In genomic region chr17:23770493-23770892, GRCm38 (mm10) we compare ENCODE assay signal across 8 mouse cellular contexts. TPM values are rescaled to one million over a fixed set of nuclear protein-coding genes. Genes with fewer than 3 reads are reported as not detected.
DNase-seq lines count a peak whose midpoint lies in the region; ATAC-seq and TF ChIP-seq lines count a peak whose summit lies in the region.

No protein-coding gene starts in this region.

- no peaks in the 10 kb centered on the region for H3K9me3 ChIP-seq in heart, embryonic 14.5 days (ENCODE audit: control insufficient read depth, low read length)
- no peaks in the 10 kb centered on the region for H3K9me3 ChIP-seq in ES-E14 (ENCODE audit: control insufficient read depth, insufficient read depth, low read depth, low read length)
- no peaks in the 10 kb centered on the region for H3K9me3 ChIP-seq in forebrain, embryonic 14.5 days (replicated peaks; ENCODE audit: control insufficient read depth, low read length)
- no peaks in the 10 kb centered on the region for H3K9me3 ChIP-seq in liver, embryonic 16.5 days (replicated peaks; ENCODE audit: control insufficient read depth, low read length)

- no peak for ATAC-seq in heart, embryonic 14.5 days (ENCODE audit: insufficient number of reproducible peaks, insufficient read depth, low FRiP score, low read depth)
- ATAC-seq in forebrain, embryonic 14.5 days, result no peak
- no peak for ATAC-seq in liver, embryonic 16.5 days (ENCODE audit: low read depth)

- in situ Hi-C loops in ES-E14 (cut with MboI; ENCODE audit: low sequenced_read_pairs in 2 of 2, unreplicated experiment in 2 of 2), result no loop called here

- peak overlapping the region; percentile 74 to 76; a peak in 3 of 4 replicates for H3K27ac ChIP-seq in heart, embryonic 14.5 days (replicated peaks in 1 of 2; ENCODE audit: control insufficient read depth in 1 of 2, insufficient read depth in 1 of 2, low read depth in 2 of 2, low read length in 2 of 2)
- H3K27ac ChIP-seq in ES-E14 (ENCODE audit: insufficient read depth, low read depth, low read length, poor library complexity, severe bottlenecking), result no peak overlapping the region
- peak overlapping the region; percentile 84; the same call in 1 of the 2 replicates for H3K27ac ChIP-seq in forebrain, embryonic 14.5 days (ENCODE audit: low read depth, low read length)
- no peak overlapping the region; the same call in 1 of the 2 replicates for H3K27ac ChIP-seq in liver, embryonic 16.5 days (ENCODE audit: low read length)

- no peaks in the 10 kb centered on the region for H3K27me3 ChIP-seq in heart, embryonic 14.5 days (ENCODE audit: control insufficient read depth, insufficient read depth, low read length)
- no peaks in the 10 kb centered on the region for H3K27me3 ChIP-seq in forebrain, embryonic 14.5 days (replicated peaks; ENCODE audit: control insufficient read depth, insufficient read depth, low read length)
- H3K27me3 ChIP-seq in liver, embryonic 16.5 days (ENCODE audit: control insufficient read depth, insufficient read depth, low read depth, low read length), result no peaks in the 10 kb centered on the region

- DNase-seq in heart, adult 8-10 months (ENCODE audit: low spot score), result no peak
- no peak for DNase-seq in ES-E14 (ENCODE audit: low read depth, low spot score)
- DNase-seq in forebrain, embryonic 14.5 days (ENCODE audit: low spot score), result peak; percentile 25
- DNase-seq in layer of hippocampus, postnatal 10 days (ENCODE audit: low spot score in 2 of 2), result no peak
- DNase-seq in urinary bladder, postnatal 14 days (ENCODE audit: low spot score), result no peak
- no peak for DNase-seq in kidney, postnatal 14 days

- WGBS in heart, embryonic 14.5 days, result 11% methylated on average over 2 of the region's 2 CpGs
- 13% methylated on average over 2 of the region's 2 CpGs for WGBS in forebrain, embryonic 14.5 days
- WGBS in liver, embryonic 16.5 days (ENCODE audit: insufficient replicate concordance), result 33% methylated on average over 2 of the region's 2 CpGs

- peak overlapping the region; percentile 68 to 95; a peak in 3 of 4 replicates for H3K4me3 ChIP-seq in heart, embryonic 14.5 days (ENCODE audit: control insufficient read depth in 1 of 2, insufficient read depth in 1 of 2, low read depth in 1 of 2, low read length in 2 of 2)
- H3K4me3 ChIP-seq in ES-E14 (ENCODE audit: insufficient read depth in 1 of 2, low read depth in 1 of 2, low read length in 2 of 2, poor library complexity in 1 of 2, severe bottlenecking in 1 of 2), result peak overlapping the region; percentile 74 to 85
- peak overlapping the region; percentile 89 for H3K4me3 ChIP-seq in forebrain, embryonic 14.5 days (ENCODE audit: low read depth, low read length)
- H3K4me3 ChIP-seq in liver, embryonic 16.5 days (ENCODE audit: low read depth, low read length), result peak overlapping the region; percentile 95

- peak overlapping the region; percentile 84 for H3K4me2 ChIP-seq in heart, embryonic 14.5 days (ENCODE audit: low read length)
- peak overlapping the region; percentile 72 for H3K4me2 ChIP-seq in forebrain, embryonic 14.5 days (ENCODE audit: low read length)
- H3K4me2 ChIP-seq in liver, embryonic 16.5 days (ENCODE audit: low read depth, low read length), result peak overlapping the region; percentile 89

- H3K4me1 ChIP-seq in heart, embryonic 14.5 days (ENCODE audit: control insufficient read depth in 2 of 2, insufficient read depth in 2 of 2, low read length in 2 of 2), result peaks cover 3 to 9% of the 10 kb centered on the region in 2 experiments; a peak in 3 of 4 replicates
- H3K4me1 ChIP-seq in ES-E14 (ENCODE audit: control insufficient read depth in 2 of 2, insufficient read depth in 2 of 2, low read length in 2 of 2, poor library complexity in 1 of 2), result peaks cover 2 to 3% of the 10 kb centered on the region in 2 experiments; a peak in 1 of 4 replicates
- peaks cover 11% of the 10 kb centered on the region for H3K4me1 ChIP-seq in forebrain, embryonic 14.5 days (ENCODE audit: control insufficient read depth, insufficient read depth, low read length)
- peaks cover 9% of the 10 kb centered on the region for H3K4me1 ChIP-seq in liver, embryonic 16.5 days (ENCODE audit: control insufficient read depth, low read depth, low read length)

- H3K9ac ChIP-seq in heart, embryonic 14.5 days (ENCODE audit: low read length), result peak overlapping the region; percentile 85
- no peak overlapping the region for H3K9ac ChIP-seq in ES-E14 (ENCODE audit: insufficient read depth, low read depth, low read length, poor library complexity, severe bottlenecking)
- peak overlapping the region; percentile 97 for H3K9ac ChIP-seq in forebrain, embryonic 14.5 days (ENCODE audit: low read length)
- peak overlapping the region; percentile 97 for H3K9ac ChIP-seq in liver, embryonic 16.5 days (ENCODE audit: low read depth, low read length)

- peaks cover 8% of the 10 kb centered on the region; the same call in 1 of the 2 replicates for H3K36me3 ChIP-seq in heart, embryonic 14.5 days (ENCODE audit: control insufficient read depth, insufficient read depth, low read length)
- peaks cover 2% of the 10 kb centered on the region; the same call in 1 of the 2 replicates for H3K36me3 ChIP-seq in ES-E14 (ENCODE audit: control insufficient read depth, insufficient read depth, low read length, poor library complexity, severe bottlenecking)
- peaks cover 4% of the 10 kb centered on the region for H3K36me3 ChIP-seq in forebrain, embryonic 14.5 days (ENCODE audit: control insufficient read depth, insufficient read depth, low read length)
- no peaks in the 10 kb centered on the region for H3K36me3 ChIP-seq in liver, embryonic 16.5 days (ENCODE audit: control insufficient read depth, insufficient read depth)

TF ChIP-seq in ES-E14, 5 proteins besides CTCF, POLR2A, EP300 and RAD21:
- no peak for TF ChIP-seq MAFK (IDR thresholded peaks at IDR 0.05; ENCODE audit: insufficient read depth, low read depth, low read length)
- TF ChIP-seq CHD2 (IDR thresholded peaks at IDR 0.05; ENCODE audit: low read depth, low read length), result no peak
- TF ChIP-seq HCFC1 (IDR thresholded peaks at IDR 0.05; ENCODE audit: borderline replicate concordance, insufficient read depth, low read length), result no peak
- no peak for TF ChIP-seq ZNF384 (IDR thresholded peaks at IDR 0.05; ENCODE audit: low read depth, low read length)
- no peak for TF ChIP-seq ZC3H11A (IDR thresholded peaks at IDR 0.05; ENCODE audit: borderline replicate concordance, low read depth, low read length)

RNA-seq across cellular contexts. Expression of gene Flywch1, which starts 0.9 kb away (rescaled TPM):
- polyA plus RNA-seq in heart, embryonic 14.5 days (2014; fragmentation: Nextera tagmentation; extraction: Ambion mirVana), result 42.4 TPM in 2 replicates
- 10 to 100 TPM; 40.8 to 42.0 (median 40.9) TPM for total RNA-seq in heart, adult 8-10 months (2022)
- total RNA-seq in ES-E14 (2012; rRNA removed), result 31.6 and 35.1 TPM in 2 replicates
- 129 and 143 TPM in 2 replicates for polyA plus RNA-seq in forebrain, embryonic 14.5 days (2014; fragmentation: Nextera tagmentation; extraction: Ambion mirVana)
- 8.6 and 10.6 TPM in 2 replicates for polyA plus RNA-seq in liver, embryonic 16.5 days (2015; fragmentation: Nextera tagmentation; extraction: Ambion mirVana)
- total RNA-seq in layer of hippocampus, postnatal 10 days (2021), result 100 to 1,000 TPM; 121 to 123 TPM

RNA-seq across cellular contexts. Expression of gene Flywch2, which starts 15.4 kb away (rescaled TPM):
- polyA plus RNA-seq in heart, embryonic 14.5 days (2014; fragmentation: Nextera tagmentation; extraction: Ambion mirVana), result 4.4 and 5.1 TPM in 2 replicates
- total RNA-seq in heart, adult 8-10 months (2022), result 1 to 10 TPM in 1 of 4 experiments, under 1 TPM in 2, not detected in 1; 0.41 to 1.2 (median 0.87) TPM
- 8.0 and 10.8 TPM in 2 replicates for total RNA-seq in ES-E14 (2012; rRNA removed)
- polyA plus RNA-seq in forebrain, embryonic 14.5 days (2014; fragmentation: Nextera tagmentation; extraction: Ambion mirVana), result 36.9 and 44.2 TPM in 2 replicates
- 0.64 and 0.86 TPM in 2 replicates for polyA plus RNA-seq in liver, embryonic 16.5 days (2015; fragmentation: Nextera tagmentation; extraction: Ambion mirVana)
- total RNA-seq in layer of hippocampus, postnatal 10 days (2021), result 10 to 100 TPM; 26.7 to 27.3 TPM

RNA-seq across cellular contexts. Expression of gene Srrm2, which starts 19.8 kb away (rescaled TPM):
- 300 and 318 TPM in 2 replicates for polyA plus RNA-seq in heart, embryonic 14.5 days (2014; fragmentation: Nextera tagmentation; extraction: Ambion mirVana)
- 100 to 1,000 TPM; 151 to 179 (median 164) TPM for total RNA-seq in heart, adult 8-10 months (2022)
- 192 and 230 TPM in 2 replicates for total RNA-seq in ES-E14 (2012; rRNA removed)
- 226 and 339 TPM in 2 replicates for polyA plus RNA-seq in forebrain, embryonic 14.5 days (2014; fragmentation: Nextera tagmentation; extraction: Ambion mirVana)
- 150 and 172 TPM in 2 replicates for polyA plus RNA-seq in liver, embryonic 16.5 days (2015; fragmentation: Nextera tagmentation; extraction: Ambion mirVana)
- 100 to 1,000 TPM; 516 to 611 TPM for total RNA-seq in layer of hippocampus, postnatal 10 days (2021)

RNA-seq across cellular contexts. Expression of gene Kremen2, which starts 24.9 kb away (rescaled TPM):
- not detected in 2 replicates for polyA plus RNA-seq in heart, embryonic 14.5 days (2014; fragmentation: Nextera tagmentation; extraction: Ambion mirVana)
- under 1 TPM in 1 of 4 experiments, not detected in 3; 0.26 TPM for total RNA-seq in heart, adult 8-10 months (2022)
- total RNA-seq in ES-E14 (2012; rRNA removed), result 2.5 and 4.3 TPM in 2 replicates
- 0.23 and 0.25 TPM in 2 replicates for polyA plus RNA-seq in forebrain, embryonic 14.5 days (2014; fragmentation: Nextera tagmentation; extraction: Ambion mirVana)
- polyA plus RNA-seq in liver, embryonic 16.5 days (2015; fragmentation: Nextera tagmentation; extraction: Ambion mirVana), result not detected in 2 replicates
- total RNA-seq in layer of hippocampus, postnatal 10 days (2021), result under 1 TPM; 0.20 to 0.27 TPM

RNA-seq across cellular contexts. Expression of gene Paqr4, which starts 29.8 kb away (rescaled TPM):
- 10.6 and 12.7 TPM in 2 replicates for polyA plus RNA-seq in heart, embryonic 14.5 days (2014; fragmentation: Nextera tagmentation; extraction: Ambion mirVana)
- 10 to 100 TPM; 22.4 to 29.0 (median 26.4) TPM for total RNA-seq in heart, adult 8-10 months (2022)
- 2.8 and 4.0 TPM in 2 replicates for total RNA-seq in ES-E14 (2012; rRNA removed)
- 31.9 and 38.3 TPM in 2 replicates for polyA plus RNA-seq in forebrain, embryonic 14.5 days (2014; fragmentation: Nextera tagmentation; extraction: Ambion mirVana)
- polyA plus RNA-seq in liver, embryonic 16.5 days (2015; fragmentation: Nextera tagmentation; extraction: Ambion mirVana), result 7.5 and 7.6 TPM in 2 replicates
- total RNA-seq in layer of hippocampus, postnatal 10 days (2021), result 10 to 100 TPM; 51.8 to 53.1 TPM

Comparison
In these comparisons a context has a peak if more than half of its experiments do, and no peak if none do; other contexts are left out.
1. H3K27ac ChIP-seq: peak in heart, embryonic 14.5 days (2 of 2) and forebrain, embryonic 14.5 days (single experiment); none in ES-E14 (single experiment) and liver, embryonic 16.5 days (single experiment).
2. Peak in every context shown above with its lines, with median percentiles within 50 percentile points of each other: H3K4me2 ChIP-seq and H3K4me3 ChIP-seq.